Mouse (Mus musculus): ENCODE results near the gene Ift20.

DNA sequence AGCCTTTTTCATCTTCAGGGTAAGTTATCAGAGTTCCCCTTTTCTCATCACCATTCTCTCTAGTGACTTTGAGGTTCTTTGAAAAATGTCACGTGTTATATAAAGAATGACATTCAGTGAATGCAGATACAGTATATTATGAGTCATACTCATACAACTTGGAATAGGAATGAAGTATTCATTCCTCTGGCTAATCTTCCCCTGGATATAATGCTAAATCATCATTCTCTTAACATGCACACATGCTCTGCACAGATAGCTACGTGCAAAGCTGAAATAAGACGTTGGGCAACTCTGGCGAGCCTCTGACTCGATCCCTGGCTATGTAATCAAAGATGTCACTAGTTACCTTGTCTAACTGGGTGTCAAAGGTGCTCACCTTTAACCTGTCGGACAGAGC, 35.7 kb downstream of the Ift20 start:
- TF ChIP-seq TAL1 (IDR thresholded peaks at IDR 0.05; ENCODE audit: low read length) = no peak
- TF ChIP-seq GATA1 (IDR thresholded peaks at IDR 0.05; ENCODE audit: low read length) = no peak

Data from erythroblast, embryonic 14.5 days (primary cell).